17 mouse cellular contexts compared by ENCODE assay signal in the genomic region with DNA sequence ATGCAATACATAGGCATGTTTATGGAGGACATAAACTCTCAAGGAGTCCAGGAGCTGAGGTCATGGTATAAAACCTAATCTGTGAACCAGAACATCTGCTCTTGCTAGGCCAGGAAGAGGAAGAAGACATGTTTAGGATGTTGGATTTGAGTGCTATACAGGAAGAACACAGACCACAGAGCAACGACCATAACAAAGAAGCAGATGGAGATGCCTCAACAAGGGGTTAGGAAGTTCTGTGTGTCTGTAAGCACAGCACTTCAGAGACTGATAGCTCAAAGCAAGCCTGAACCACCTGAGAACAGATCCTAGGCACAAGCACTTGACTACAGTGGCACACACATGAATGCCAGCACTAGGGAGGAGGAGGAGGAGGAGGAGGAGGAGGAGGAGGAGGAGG. TPM values are rescaled to one million over a fixed set of nuclear protein-coding genes. Genes with fewer than 3 reads are reported as not detected.
DNase-seq lines count a peak whose midpoint lies in the region; ATAC-seq lines count a peak whose summit lies in the region.
"Had no signal": no experiment of that assay in that cellular context is flagged by ENCODE, and none has a peak within 500 bp of the region (broad histone marks: within the 10 kb centered on the region; RNA-seq: fewer than 3 reads in every experiment).

No protein-coding gene starts in this region.

- DNase-seq in CD4-positive helper T cell, adult 2 months (ENCODE audit: low read depth, low spot score): peak; percentile 18
- DNase-seq in MEL-GATA-1-ER (ENCODE audit: extremely low read depth, low read depth): peak; percentile 43
- peak; percentile 57 for DNase-seq in thymus, postnatal 25 days
- no peak for DNase-seq in adrenal gland, postnatal 10 days
- DNase-seq in gastrocnemius, adult 8-10 months (ENCODE audit: low spot score in 2 of 2): no peak
- DNase-seq in cerebellum, adult 8-10 months: no peak
- DNase-seq: cerebellum, adult 11-12 months; cerebellum, postnatal 14 days; gastrocnemius, postnatal 36 days; heart, postnatal 10 days; kidney, adult 9 months; kidney, postnatal 36 days; layer of hippocampus, postnatal 36 days had no signal

- ATAC-seq in megakaryocyte progenitor cell, adult 5-6 weeks (replicated peaks; ENCODE audit: poor library complexity): peak; percentile 90
- ATAC-seq: CD4-positive, CD25-positive, alpha-beta regulatory T cell, adult 4 months; inflammation-experienced regulatory T-cells, adult 6 months; midbrain, embryonic 16.5 days had no signal

RNA-seq across cellular contexts. Expression of gene Srpk2, which starts 52.9 kb away (rescaled TPM):
- 41.4 and 46.6 TPM in 2 replicates for total RNA-seq in megakaryocyte progenitor cell, adult 5-6 weeks (2015)
- 51.7 and 55.9 TPM in 2 replicates for total RNA-seq in megakaryocyte progenitor cell, adult 5-6 weeks (2017)
- 10 to 100 TPM; 43.0 to 50.7 TPM for total RNA-seq in adrenal gland, postnatal 10 days (2021)
- 10 to 100 TPM; 26.2 to 32.1 (median 28.7) TPM for total RNA-seq in gastrocnemius, adult 8-10 months (2022)

Comparison
In these comparisons a context has a peak if more than half of its experiments do, and no peak if none do; other contexts are left out.
1. DNase-seq: peak in CD4-positive helper T cell, adult 2 months (single experiment), MEL-GATA-1-ER (single experiment) and thymus, postnatal 25 days (single experiment); none in adrenal gland, postnatal 10 days (single experiment), gastrocnemius, adult 8-10 months (0 of 2) and cerebellum, adult 8-10 months (single experiment).